Mouse (Mus musculus) c-Kit-positive CD71-positive TER-119-positive erythroid progenitor cells, embryonic 14.5 days (primary cell): Measurements from ENCODE around the gene Tanc2.

Experiments
- DNase-seq: peaks from one replicate; pipeline ENCODE4 v3.0.0-alpha.2; 2013; ENCODE audit warnings: low spot score

Tanc2 gene

GRCm38 (mm10) chr11:105955815-105956430 is 366.1 kb downstream of the Tanc2 start:
- DNase-seq = no peak

DNA sequence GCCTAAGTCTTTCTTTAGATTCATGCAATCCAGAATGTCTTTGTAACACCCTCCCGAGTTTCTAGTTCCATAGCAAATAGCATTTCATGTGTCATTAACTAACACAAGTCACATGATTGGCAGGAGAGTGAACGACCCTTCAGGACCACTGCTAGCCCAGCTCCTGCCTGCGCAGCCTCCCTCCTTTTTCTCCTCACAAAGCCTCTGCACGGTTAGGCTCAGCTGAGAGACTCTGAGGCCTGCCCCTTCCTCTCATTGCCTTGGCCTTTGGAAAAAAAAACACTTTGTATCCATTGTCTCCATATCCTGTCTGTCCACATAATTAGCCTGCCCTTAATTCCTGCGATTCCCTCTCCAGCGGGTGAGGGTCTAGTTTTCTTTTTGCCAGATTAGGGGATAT is 367.7 kb downstream of the Tanc2 start:
- no peak for DNase-seq

DNA sequence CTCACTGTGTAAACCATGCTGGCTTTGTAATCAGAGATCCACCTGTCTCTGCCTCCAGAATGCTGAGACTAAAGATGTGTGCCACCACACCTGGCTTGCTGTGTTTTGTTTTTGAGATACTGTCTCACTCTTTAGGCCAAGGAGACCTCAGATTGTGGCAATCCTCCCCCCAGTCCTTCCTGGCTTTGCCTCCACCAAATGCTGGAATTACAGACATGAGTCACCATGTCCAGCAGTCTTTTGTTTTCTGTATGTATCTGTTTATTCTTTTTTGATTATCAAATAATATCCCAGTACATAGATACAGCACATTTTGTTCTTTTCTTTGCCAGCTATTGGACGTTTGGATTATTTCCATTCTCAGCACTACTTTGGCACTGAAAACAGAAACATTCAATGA is 368.8 kb downstream of the Tanc2 start:
- DNase-seq = no peak

DNA sequence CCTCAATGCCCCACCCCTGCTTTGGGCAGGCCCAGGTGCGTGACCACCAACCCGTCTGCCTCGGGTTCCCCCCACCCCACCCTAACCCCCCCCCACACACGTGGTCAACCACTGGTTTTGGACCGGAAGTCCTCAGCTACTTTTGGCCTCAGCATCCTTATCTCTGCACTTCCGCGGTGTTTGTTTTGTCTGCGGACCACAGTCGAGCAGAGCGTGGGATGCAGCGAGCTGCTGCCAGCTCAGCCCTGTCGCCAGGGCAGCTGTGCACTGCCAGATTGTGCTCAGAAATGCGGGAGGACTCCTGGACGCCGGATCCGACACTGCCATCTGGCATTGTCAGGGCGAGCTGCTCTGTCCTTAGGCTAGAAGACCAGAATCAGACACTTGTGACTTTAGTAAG is 369.6 kb downstream of the Tanc2 start:
- DNase-seq = no peak

- peak; percentile 26 for DNase-seq
These were observed 374.9 kb downstream of the Tanc2 start for GRCm38 (mm10) chr11:105964691-105965090.

DNA sequence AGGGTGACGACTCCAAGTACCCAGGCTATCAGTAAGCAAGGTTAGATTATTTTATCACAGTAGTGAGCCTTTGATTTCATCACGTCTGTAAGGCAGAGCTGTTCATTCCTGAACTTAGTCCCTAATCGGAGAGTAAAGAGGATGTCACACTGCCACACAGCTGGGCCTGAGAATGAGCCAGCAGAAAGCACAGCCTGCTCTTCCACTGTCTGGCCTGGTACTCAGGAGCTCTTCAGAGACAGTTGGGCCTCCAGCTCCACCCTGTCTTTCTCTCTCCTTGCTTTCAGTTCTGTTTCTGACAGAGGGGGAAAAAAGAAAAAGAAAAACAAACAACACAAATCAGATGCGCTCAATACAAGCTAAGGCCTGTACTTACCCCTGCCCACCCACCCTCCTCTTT is 376.5 kb downstream of the Tanc2 start:
- DNase-seq = no peak

GRCm38 (mm10) chr11:105967741-105968574 is 378.2 kb downstream of the Tanc2 start, which contains the start of gene Ace:
Ace (plus strand) TSS chr11:105967945.
- DNase-seq = no peak

GRCm38 (mm10) chr11:105968948-105969347 is 379.2 kb downstream of the Tanc2 start:
- no peak for DNase-seq

GRCm38 (mm10) chr11:105969516-105969915 is 379.7 kb downstream of the Tanc2 start:
- no peak for DNase-seq

- DNase-seq = no peak
These were observed 384.8 kb downstream of the Tanc2 start for GRCm38 (mm10) chr11:105974593-105974992.

GRCm38 (mm10) chr11:105975050-105975449 is 385.3 kb downstream of the Tanc2 start:
- DNase-seq = no peak

- DNase-seq = no peak
These were observed 385.9 kb downstream of the Tanc2 start for GRCm38 (mm10) chr11:105975636-105976035.

DNA sequence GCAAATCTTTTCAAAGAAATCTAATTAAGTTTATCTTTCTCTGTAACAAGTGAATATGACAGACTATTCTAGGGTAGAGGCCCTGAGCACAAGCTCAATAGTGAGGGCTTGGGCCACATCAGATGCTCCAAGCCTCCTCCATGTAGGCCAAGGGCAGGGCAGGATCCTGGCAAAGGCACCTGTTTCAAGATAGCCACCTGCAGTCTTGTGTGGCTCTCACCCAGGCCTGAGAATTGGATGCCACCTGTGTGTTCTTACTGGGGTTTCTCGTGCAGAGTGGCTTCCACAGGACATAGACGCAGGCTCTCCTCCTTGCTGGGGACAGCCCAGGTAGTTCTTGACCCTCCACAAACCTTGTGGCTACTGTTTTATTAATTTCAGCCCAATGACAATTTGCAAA is 388.4 kb downstream of the Tanc2 start:
- no peak for DNase-seq

DNA sequence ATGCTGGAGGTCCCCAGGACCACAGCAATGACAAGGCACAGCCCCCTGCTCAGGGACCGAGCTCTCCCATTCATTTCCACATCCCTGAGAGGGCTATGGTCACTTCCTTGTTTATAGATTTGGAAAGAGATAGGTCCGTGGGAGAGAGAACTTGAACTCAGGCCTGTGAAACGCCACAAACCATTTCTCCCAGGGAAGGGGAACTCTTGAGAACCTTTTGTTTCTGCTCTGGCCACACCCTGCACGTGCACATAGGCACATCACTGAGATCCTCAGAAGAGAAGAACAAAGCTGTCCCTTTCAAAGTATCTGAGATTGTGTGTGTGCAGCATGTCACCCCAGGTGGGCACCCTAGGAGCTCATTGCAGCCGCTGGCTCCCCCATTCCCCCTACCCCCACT is 388.8 kb downstream of the Tanc2 start:
- DNase-seq = no peak
